Mouse (Mus musculus) lung, adult 2 months (tissue): ENCODE data around the gene Zfp366.

Experiments
- CTCF ChIP-seq: fragments of 200-500 bp; IDR thresholded peaks from 2 replicates; pipeline ENCODE4 v1.5.1; 2011; ENCODE audit warnings: mild to moderate bottlenecking, low read length, control low read depth; ENCODE audit not compliant: insufficient read depth
- POLR2A ChIP-seq: fragments of 200-500 bp; IDR thresholded peaks from 2 replicates; pipeline ENCODE4 v1.6.1; 2011; ENCODE audit warnings: low read depth, mild to moderate bottlenecking, control low read depth, low read length, borderline replicate concordance; ENCODE audit errors: extremely low read depth

- TF ChIP-seq POLR2A (no peak), CTCF (no peak)
Measured at GRCm38 (mm10) chr13:99244471-99244870, 59.8 kb downstream of the Zfp366 start.
